Mouse (Mus musculus): ENCODE measurements around the gene Tbkbp1. TPM values are rescaled to one million over a fixed set of nuclear protein-coding genes. Genes with fewer than 3 reads are reported as not detected.

Gene Tbkbp1
- total RNA-seq, 2 experiments from 2014 or later, result 52.7 to 56.8 TPM

DNA sequence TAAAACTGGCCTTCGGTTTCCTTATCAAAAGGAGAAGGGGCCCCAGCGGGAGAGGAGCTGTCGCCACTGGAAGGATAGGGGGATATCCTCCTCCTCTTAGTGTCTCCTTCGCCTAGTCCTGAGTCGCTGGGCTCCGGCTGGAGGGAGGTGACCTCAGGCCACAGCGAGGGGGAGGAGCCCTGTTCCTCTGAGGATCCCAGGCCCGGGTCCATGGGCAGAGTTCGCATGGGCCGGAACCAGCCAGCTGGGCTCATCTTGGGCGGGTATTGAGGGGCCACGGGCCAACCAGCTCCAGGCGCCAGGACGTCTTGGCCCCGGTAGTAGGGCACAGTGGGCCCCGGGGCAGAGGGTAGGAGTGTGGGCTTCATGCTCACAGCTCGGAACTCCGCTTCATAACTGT lies 52.5 kb downstream of the Tbkbp1 start:
- DNase-seq (ENCODE audit: extremely low spot score in 1 of 2, low spot score in 2 of 2), result no peak
- intact Hi-C loops (cut with DNase I), result no loop called here
- Histone ChIP-seq H3K27ac (no peak overlapping the region), H3K4me3 (no peak overlapping the region)
- TF ChIP-seq CTCF (IDR thresholded peaks at IDR 0.05), result no peak

DNA sequence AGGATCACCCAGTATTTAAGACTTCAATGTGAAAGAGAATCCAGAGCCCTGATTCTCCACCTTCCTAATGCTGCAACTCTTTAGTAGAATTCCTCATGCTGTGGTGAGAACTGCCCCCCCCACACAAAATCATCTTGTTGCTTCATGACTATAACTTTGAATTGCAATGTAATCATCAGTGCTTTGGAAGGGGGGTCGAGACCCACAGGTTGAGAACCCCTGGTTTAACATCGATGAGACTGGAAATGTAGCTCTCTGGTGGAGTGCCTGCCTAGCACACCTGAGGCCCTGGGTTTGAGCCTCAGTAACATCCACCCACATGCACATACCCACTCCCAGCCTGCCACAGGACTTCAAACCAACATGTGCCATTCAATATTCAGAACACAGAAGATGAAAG lies 56.7 kb downstream of the Tbkbp1 start:
- no peak for TF ChIP-seq CTCF (IDR thresholded peaks at IDR 0.05)
- Histone ChIP-seq H3K27ac (no peak overlapping the region), H3K4me3 (no peak overlapping the region)
- no peak for DNase-seq (ENCODE audit: extremely low spot score in 1 of 2, low spot score in 2 of 2)
- intact Hi-C loops (cut with DNase I), result no loop called here

DNA sequence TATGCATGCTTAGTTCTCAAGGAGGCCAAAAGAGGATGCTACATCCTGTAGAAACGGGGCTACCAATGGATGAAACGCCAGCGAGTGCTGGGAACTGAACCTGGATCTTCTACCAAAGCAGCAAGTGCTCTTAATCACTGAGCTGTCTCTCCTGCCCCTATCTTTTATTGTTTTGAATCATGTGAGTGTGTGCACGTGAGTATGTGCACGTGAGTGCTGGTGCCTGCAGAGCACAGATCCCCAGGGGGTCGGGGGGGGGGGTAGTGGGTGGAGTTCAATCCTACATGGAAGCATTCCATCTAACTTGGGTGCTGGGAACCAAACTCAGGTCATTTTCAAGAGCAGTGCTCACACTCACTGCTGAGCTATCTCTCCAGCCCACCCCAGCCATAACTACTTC lies 64.9 kb downstream of the Tbkbp1 start:
- no peak overlapping the region for H3K4me3 ChIP-seq
- intact Hi-C loops (cut with DNase I), result no loop called here
- no peak overlapping the region for H3K27ac ChIP-seq
- no peak for DNase-seq (ENCODE audit: extremely low spot score in 1 of 2, low spot score in 2 of 2)
- TF ChIP-seq CTCF (IDR thresholded peaks at IDR 0.05), result no peak

Small RNA genes lying within 50 kb of the gene (microRNA-seq; reads per million reads assigned to microRNA genes)
- 0 to 0.24 reads per million in 2 experiments for gene Mir7235

Other genes with a start within 250 kb of the Tbkbp1 start
- 10 to 100 TPM; 28.6 to 30.0 TPM for gene Cdk5rap3, start 235.0 kb downstream of the Tbkbp1 start, total RNA-seq (2021)
- not detected for gene Prr15l, start 223.4 kb downstream of the Tbkbp1 start, total RNA-seq (2021)
- gene Pnpo, start 207.5 kb downstream of the Tbkbp1 start, total RNA-seq (2021), result 10 to 100 TPM; 40.0 to 40.2 TPM
- 10 to 100 TPM; 12.6 to 15.2 TPM for gene Sp2, start 168.5 kb downstream of the Tbkbp1 start, total RNA-seq (2021)
- gene Sp6, start 138.1 kb downstream of the Tbkbp1 start, total RNA-seq (2021), result 1 to 10 TPM in 1 of 2 experiments, under 1 TPM in 1; 0.91 to 1.8 TPM
- 1 to 10 TPM; 2.8 to 3.4 TPM for gene Scrn2, start 121.6 kb downstream of the Tbkbp1 start, total RNA-seq (2021)
- gene Lrrc46, start 110.1 kb downstream of the Tbkbp1 start, total RNA-seq (2021), result under 1 TPM; 0.51 to 0.52 TPM
- gene Mrpl10, start 109.9 kb downstream of the Tbkbp1 start, total RNA-seq (2021), result 10 to 100 TPM; 66.5 to 67.0 TPM
- gene Osbpl7, start 100.9 kb downstream of the Tbkbp1 start, total RNA-seq (2021), result 10 to 100 TPM; 14.0 to 15.2 TPM
- under 1 TPM; 0.32 to 0.40 TPM for gene Tbx21, start 36.2 kb downstream of the Tbkbp1 start, total RNA-seq (2021)
- 100 to 1,000 TPM; 108 to 120 TPM for gene Kpnb1, start 36.4 kb upstream of the Tbkbp1 start, total RNA-seq (2021)
- 100 to 1,000 TPM; 142 to 143 TPM for gene Npepps, start 129.1 kb upstream of the Tbkbp1 start, total RNA-seq (2021)
- gene Mrpl45, start 164.2 kb upstream of the Tbkbp1 start, total RNA-seq (2021), result 10 to 100 TPM; 26.4 to 28.2 TPM
- gene Gpr179, start 200.6 kb upstream of the Tbkbp1 start, total RNA-seq (2021), result under 1 TPM; 0.18 to 0.37 TPM
- gene Socs7, start 211.1 kb upstream of the Tbkbp1 start, total RNA-seq (2021), result 10 to 100 TPM; 87.2 to 91.9 TPM